In the genomic region with DNA sequence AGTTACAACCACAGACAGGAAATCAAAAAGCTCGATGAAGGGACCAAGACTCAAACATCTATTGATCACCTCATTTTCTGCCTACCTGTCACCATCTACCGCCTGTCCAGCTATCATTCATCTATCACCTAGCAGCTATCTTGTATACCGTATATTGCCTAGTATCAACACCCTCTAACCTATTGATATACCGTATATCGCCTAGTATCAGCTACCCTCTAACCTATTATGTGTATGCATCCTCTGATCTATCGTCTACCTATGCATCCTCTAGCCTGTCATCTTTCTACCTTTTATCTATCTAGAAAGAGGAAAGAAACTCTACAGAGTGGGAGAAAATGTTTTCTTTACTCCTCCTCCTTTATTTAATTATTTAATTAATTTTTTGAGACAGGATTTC, we compare ENCODE assay signal across 16 mouse cellular contexts.
"Had no signal": no experiment of that assay in that cellular context is flagged by ENCODE, and none has a peak within 500 bp of the region (broad histone marks: within the 10 kb centered on the region; RNA-seq: fewer than 3 reads in every experiment).

No protein-coding gene starts in this region.

- H3K4me3 ChIP-seq: layer of hippocampus, adult 2 months; limb, embryonic 13.5 days; liver, embryonic 15.5 days; megakaryocyte, embryonic 14.5 days; midbrain, embryonic 12.5 days; neural tube, embryonic 12.5 days; stomach, embryonic 15.5 days had no signal

- H3K4me1 ChIP-seq: liver, embryonic 15.5 days; megakaryocyte, embryonic 14.5 days; stomach, embryonic 15.5 days had no signal

- H3K36me3 ChIP-seq: limb, embryonic 13.5 days; liver, embryonic 15.5 days; midbrain, embryonic 12.5 days; neural tube, embryonic 12.5 days; stomach, embryonic 15.5 days had no signal

- H3K9me3 ChIP-seq: limb, embryonic 13.5 days; liver, embryonic 15.5 days; midbrain, embryonic 12.5 days; neural tube, embryonic 12.5 days; stomach, embryonic 15.5 days had no signal

- H3K4me2 ChIP-seq: limb, embryonic 13.5 days; liver, embryonic 11.5 days; liver, embryonic 15.5 days; lung, embryonic 14.5 days; midbrain, embryonic 12.5 days; neural tube, embryonic 12.5 days; stomach, embryonic 15.5 days had no signal

- H3K27ac ChIP-seq: layer of hippocampus, adult 2 months; limb, embryonic 13.5 days; liver, embryonic 15.5 days; macrophage; midbrain, embryonic 12.5 days; neural tube, embryonic 12.5 days; stomach, embryonic 15.5 days had no signal

- H3K9ac ChIP-seq: limb, embryonic 13.5 days; liver, embryonic 15.5 days; lung, embryonic 14.5 days; midbrain, embryonic 12.5 days; neural tube, embryonic 12.5 days; stomach, embryonic 15.5 days had no signal

- H3K27me3 ChIP-seq: liver, embryonic 15.5 days; neural tube, embryonic 12.5 days; stomach, embryonic 15.5 days had no signal

- DNase-seq: kidney, adult 18-20 months; kidney, postnatal 10 days; kidney, postnatal 4 days; left cerebral cortex, postnatal 4 days; lung, embryonic 14.5 days; right cerebral cortex, postnatal 14 days; thymus, postnatal 36 days had no signal
